19 mouse cellular contexts compared by ENCODE assay signal in genomic region chr7:134650246-134650830, GRCm38 (mm10). TPM values are rescaled to one million over a fixed set of nuclear protein-coding genes. Genes with fewer than 3 reads are reported as not detected.
DNase-seq lines count a peak whose midpoint lies in the region; ATAC-seq and TF ChIP-seq lines count a peak whose summit lies in the region.
"Had no signal": no experiment of that assay in that cellular context is flagged by ENCODE, and none has a peak within 500 bp of the region (broad histone marks: within the 10 kb centered on the region; RNA-seq: fewer than 3 reads in every experiment).

No protein-coding gene starts in this region.

- H3K27me3 ChIP-seq in heart, postnatal 0 days (ENCODE audit: control insufficient read depth, insufficient read depth, low read length): no peaks in the 10 kb centered on the region
- H3K27me3 ChIP-seq: embryonic facial prominence, embryonic 13.5 days; neural tube, embryonic 15.5 days had no signal

- no peaks in the 10 kb centered on the region for H3K9me3 ChIP-seq in heart, postnatal 0 days (replicated peaks; ENCODE audit: control insufficient read depth, low read length)
- H3K9me3 ChIP-seq: embryonic facial prominence, embryonic 13.5 days; midbrain, embryonic 10.5 days; neural tube, embryonic 15.5 days had no signal

- H3K9ac ChIP-seq in heart, postnatal 0 days (replicated peaks; ENCODE audit: low read depth, low read length): no peak overlapping the region
- H3K9ac ChIP-seq: embryonic facial prominence, embryonic 13.5 days; liver, postnatal 0 days; neural tube, embryonic 15.5 days had no signal

- H3K27ac ChIP-seq in heart, postnatal 0 days (ENCODE audit: low read depth): no peak overlapping the region
- H3K27ac ChIP-seq: embryonic facial prominence, embryonic 13.5 days; midbrain, embryonic 10.5 days; neural tube, embryonic 15.5 days had no signal

- no peaks in the 10 kb centered on the region for H3K4me1 ChIP-seq in heart, postnatal 0 days (ENCODE audit: control insufficient read depth, insufficient read depth)
- H3K4me1 ChIP-seq: embryonic facial prominence, embryonic 13.5 days; midbrain, embryonic 10.5 days; neural tube, embryonic 15.5 days had no signal

- WGBS in heart, postnatal 0 days: 55% methylated on average over 8 of the region's 8 CpGs

- no peaks in the 10 kb centered on the region for H3K36me3 ChIP-seq in heart, postnatal 0 days (replicated peaks; ENCODE audit: control insufficient read depth, insufficient read depth, low read length)
- H3K36me3 ChIP-seq: embryonic facial prominence, embryonic 13.5 days; midbrain, embryonic 10.5 days; neural tube, embryonic 15.5 days had no signal

- peak; percentile 75; the same call in 1 of the 2 replicates for ATAC-seq in heart, postnatal 0 days (ENCODE audit: insufficient read depth, low read depth)
- ATAC-seq in monocyte, adult 5-6 weeks (replicated peaks; ENCODE audit: insufficient number of reproducible peaks, low FRiP score, low TSS enrichment, poor library complexity, severe bottlenecking): no peak
- ATAC-seq: hindbrain, embryonic 16.5 days; intestine, postnatal 0 days; liver, postnatal 0 days had no signal

- no peak for TF ChIP-seq EP300 in heart, postnatal 0 days (IDR thresholded peaks at IDR 0.05; ENCODE audit: low read depth)

- H3K4me2 ChIP-seq in heart, postnatal 0 days (ENCODE audit: low read depth, low read length): no peak overlapping the region
- H3K4me2 ChIP-seq: embryonic facial prominence, embryonic 13.5 days; neural tube, embryonic 15.5 days had no signal

- peak; percentile 51 for DNase-seq in kidney, postnatal 10 days
- DNase-seq in kidney, adult 18-20 months: no peak
- peak; percentile 98 for DNase-seq in 3T3-L1 (ENCODE audit: low read depth, low spot score)
- DNase-seq in NIH3T3 (ENCODE audit: low read depth): peak; percentile 96
- peak; percentile 52 for DNase-seq in heart, postnatal 0 days (ENCODE audit: low spot score)
- DNase-seq in layer of hippocampus, adult 9-11 months: no peak
- DNase-seq: adrenal gland, postnatal 10 days; cerebellum, adult 18-20 months; gastrocnemius, postnatal 25 days; liver; liver, postnatal 0 days; thymus, postnatal 14 days had no signal

- TF ChIP-seq CTCF in heart, postnatal 0 days (IDR thresholded peaks at IDR 0.05; ENCODE audit: low read depth): no peak

- H3K4me3 ChIP-seq in heart, postnatal 0 days (ENCODE audit: low read depth, low read length): no peak overlapping the region
- H3K4me3 ChIP-seq: embryonic facial prominence, embryonic 13.5 days; midbrain, embryonic 10.5 days; neural tube, embryonic 15.5 days had no signal

RNA-seq across cellular contexts. Expression of gene Dock1, which starts 20.1 kb away (rescaled TPM):
- total RNA-seq in heart, postnatal 0 days (2014; rRNA removed; ENCODE audit: low replicate concordance): 15.2 and 38.5 TPM in 2 replicates
- polyA plus RNA-seq in heart, postnatal 0 days (2015; fragmentation: Nextera tagmentation; extraction: Ambion mirVana): 9.7 TPM in 2 replicates
- 12.0 to 19.6 TPM (median 16.4 TPM) in 3 replicates for total RNA-seq in monocyte, adult 5-6 weeks (2017)
- total RNA-seq: MEL had no signal

Comparison
In these comparisons a context has a peak if more than half of its experiments do, and no peak if none do; other contexts are left out.
1. DNase-seq: peak in kidney, postnatal 10 days (single experiment), 3T3-L1 (single experiment), NIH3T3 (single experiment) and heart, postnatal 0 days (single experiment); none in kidney, adult 18-20 months (single experiment) and layer of hippocampus, adult 9-11 months (single experiment).